Mouse (Mus musculus): ENCODE measurements around the gene Cd68.

Cd68 gene

DNA sequence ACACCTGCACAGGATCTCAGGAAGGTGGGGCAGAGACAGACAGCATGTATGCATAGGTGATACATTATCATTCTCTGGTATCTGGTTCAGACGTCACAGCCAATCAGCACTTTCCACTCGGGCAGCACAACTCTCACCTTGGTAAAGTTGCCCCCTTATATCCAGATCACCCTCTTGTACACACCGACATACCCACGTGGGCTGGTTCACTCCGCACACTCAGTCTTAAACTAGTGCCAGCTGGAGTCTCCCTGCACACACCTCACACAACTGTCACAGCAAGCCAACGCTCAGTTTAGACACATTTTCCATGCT lies 29.1 kb upstream of the Cd68 start:
- in situ Hi-C loops (cut with MboI, MseI), result no loop called here

DNA sequence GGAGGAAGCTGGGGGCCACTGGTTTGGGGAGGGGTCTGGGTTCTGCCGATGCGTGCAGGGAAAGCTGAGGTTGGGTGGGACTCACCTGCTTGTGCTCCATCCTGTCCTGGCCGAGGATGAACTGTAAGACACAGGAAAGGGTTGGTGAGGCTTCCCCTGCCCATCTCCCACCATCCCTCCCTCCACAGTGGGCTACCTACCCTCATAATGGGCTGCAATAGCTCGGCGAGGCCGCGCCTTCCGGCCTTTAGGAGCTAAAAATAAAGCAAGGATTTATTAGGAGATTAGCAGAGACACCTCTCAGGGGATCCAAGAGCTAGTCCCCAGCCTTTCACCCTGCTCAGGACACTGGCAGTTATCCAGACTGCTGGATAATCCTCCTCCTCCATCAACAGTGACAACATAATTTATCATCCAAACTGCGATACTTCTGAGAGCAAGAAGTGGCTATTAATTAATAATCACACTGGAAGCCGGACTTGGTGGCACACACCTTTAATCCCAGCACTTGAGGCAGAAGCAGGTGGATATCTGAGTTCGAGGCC lies 27.5 kb upstream of the Cd68 start:
- in situ Hi-C loops (cut with MboI, MseI), result loop anchor here in 1 of 2 experiments (5.0 kb wide), 1 partner anchor 49 kb away; no protein-coding TSS in a partner anchor

DNA sequence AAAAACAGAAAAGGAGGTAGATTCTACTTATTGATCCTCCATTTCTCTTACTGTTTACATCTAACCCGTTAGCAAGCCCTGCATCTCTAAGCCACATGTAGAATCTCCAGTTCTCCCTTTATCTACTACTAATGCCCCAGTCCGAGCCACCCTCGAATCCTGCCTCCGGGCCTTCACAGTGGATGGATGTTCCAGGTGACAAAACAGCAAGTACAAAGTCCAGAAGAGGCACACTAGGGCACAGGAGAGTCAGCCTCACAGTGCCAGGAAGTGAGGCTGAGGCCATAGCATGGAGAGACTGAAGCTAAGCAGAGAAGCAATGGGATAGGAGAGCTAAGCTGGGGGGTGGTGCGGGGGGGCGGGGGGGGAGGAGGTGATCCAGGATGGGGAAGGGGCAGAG lies 26.9 kb upstream of the Cd68 start:
- in situ Hi-C loops (cut with MboI, MseI), result loop anchor here in 1 of 2 experiments (5.0 kb wide), 1 partner anchor 49 kb away; no protein-coding TSS in a partner anchor

DNA sequence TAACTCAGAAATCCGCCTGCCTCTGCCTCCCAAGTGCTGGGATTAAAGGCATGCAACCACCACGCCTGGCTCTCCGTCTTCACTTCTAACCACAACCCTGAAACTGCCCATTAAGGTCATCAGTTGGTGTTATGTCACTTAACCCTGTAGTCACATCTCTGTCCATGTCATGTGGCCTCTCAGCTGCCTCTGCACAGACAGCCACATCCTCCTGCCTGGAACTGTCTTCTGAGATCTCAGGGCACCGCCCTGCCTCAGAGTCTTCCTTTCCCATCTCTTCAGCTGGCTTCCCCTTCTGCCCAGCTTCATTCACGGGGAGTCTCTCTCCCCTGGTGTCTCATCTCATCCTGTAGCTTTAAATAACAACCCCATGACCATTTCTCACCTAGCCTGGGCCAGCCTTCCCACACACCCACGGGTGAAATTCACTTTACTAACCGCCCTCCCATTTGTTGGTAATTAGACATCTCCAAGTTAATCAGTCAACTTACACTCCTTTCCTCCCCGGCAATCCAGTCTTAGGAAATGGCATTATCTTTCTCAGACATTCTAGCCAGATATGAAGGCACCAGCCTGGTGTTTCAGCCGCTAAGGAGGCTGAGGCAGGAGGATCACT lies 26.4 kb upstream of the Cd68 start:
- in situ Hi-C loops (cut with MboI, MseI), result loop anchor here in 1 of 2 experiments (5.0 kb wide), 1 partner anchor 50 kb away; no protein-coding TSS in a partner anchor

DNA sequence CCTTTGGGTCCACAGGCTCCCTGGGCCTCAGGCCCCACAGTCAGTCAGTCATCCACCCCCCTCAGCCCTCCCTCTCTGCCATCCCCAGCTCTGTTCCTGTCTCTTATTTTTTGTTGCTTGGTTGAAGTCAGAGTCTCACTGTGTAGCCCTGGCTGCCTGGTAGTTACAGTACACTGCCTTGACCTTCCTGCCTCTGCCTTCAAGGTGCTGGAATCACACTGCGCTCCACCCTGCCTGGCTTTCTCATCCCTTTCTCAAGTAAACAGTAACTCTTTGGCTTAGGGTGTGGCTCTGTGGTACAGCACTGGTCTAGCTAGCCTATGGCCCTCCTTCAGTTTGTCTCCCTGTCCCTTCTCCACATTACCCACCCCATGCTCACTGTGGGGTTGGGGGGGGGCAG lies 23.9 kb upstream of the Cd68 start:
- in situ Hi-C loops (cut with MboI, MseI), result loop anchor here (5.0 kb wide), 2 partner anchors 52 to 187 kb away; partner anchors contain the start of gene Tmem95 (in 1 of the 2)

DNA sequence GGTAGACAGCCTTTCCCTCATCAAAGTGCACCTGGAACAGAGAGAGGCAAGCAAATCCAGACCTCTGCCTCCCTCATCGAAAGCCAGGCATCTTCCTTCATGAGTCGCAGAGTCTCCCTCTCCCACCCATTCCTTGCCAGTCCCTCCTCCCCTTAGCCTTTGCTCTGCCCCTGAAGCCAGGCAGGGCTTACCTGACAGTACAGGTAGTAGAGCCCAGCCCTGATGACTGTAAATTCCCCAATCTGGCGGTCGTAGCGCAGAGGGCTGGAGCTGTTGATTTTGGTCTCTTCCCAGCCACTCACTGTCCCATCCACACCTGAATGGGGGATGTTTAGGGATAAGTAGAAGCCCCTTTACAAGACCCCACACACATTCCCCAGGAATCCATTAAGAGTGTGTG lies 21.1 kb upstream of the Cd68 start:
- in situ Hi-C loops (cut with MboI, MseI), result loop anchor here in 1 of 2 experiments (5.0 kb wide), 1 partner anchor 190 kb away; the partner anchor contains the start of gene Tmem95

DNA sequence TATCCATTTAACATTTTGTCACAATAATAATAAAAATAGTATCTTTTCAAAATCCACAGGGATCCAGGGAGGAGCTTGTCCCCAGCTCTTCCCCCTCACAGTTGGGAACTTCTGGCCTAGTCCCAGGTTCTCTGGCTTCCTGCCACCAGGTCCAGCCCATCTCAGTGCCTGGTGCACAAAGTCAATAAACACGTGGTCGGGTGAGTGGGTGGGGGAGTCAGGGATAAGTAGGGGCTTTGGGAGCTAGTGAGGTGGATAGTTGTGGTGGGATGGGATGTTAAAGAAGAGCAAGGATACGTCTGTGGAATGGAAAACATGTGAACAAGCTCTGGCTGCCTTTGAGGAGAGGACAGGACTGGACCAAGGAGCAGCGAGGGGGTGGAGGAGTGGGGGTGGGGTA lies 20.4 kb upstream of the Cd68 start:
- in situ Hi-C loops (cut with MboI, MseI), result loop anchor here in 1 of 2 experiments (5.0 kb wide), 1 partner anchor 191 kb away; the partner anchor contains the start of gene Tmem95

DNA sequence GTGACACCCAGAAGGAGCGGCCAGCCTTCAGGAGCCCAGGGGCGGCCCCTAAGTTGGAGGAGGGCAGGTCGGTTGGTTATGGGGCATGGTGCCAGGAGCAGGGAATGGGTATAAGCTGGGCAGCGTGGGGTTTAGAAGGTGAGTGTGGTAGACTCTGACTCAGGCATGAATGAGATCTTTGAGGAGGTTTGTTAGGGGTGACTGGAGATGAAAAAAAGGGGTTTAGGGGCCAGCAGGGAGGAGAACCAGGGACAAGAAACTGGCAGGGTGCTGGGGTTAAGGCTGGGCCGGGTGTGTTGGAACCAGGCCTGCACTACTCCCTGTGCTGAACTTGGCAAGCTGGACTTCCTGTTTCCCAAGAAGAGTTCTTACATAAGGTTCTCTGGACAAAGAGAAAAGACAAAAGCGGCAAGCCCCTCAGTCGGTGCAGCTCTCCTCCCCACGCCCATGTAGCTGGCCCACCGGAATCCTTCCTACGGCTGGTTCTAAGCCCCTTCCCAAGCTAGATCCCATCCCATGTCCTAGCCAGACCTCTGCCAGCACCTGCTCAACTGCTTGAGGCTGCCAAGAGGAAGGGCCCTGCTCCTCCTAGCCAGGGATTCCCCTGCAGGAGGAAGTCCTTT lies 19.7 kb upstream of the Cd68 start, which contains the start of gene Tnfsf13:
Gene Tnfsf13, minus strand, starts transcription at position 259 of the 623 bp plus-strand sequence.
- in situ Hi-C loops (cut with MboI, MseI), result loop anchor here in 1 of 2 experiments (5.0 kb wide), 1 partner anchor 192 kb away; the partner anchor contains the start of gene Tmem95

DNA sequence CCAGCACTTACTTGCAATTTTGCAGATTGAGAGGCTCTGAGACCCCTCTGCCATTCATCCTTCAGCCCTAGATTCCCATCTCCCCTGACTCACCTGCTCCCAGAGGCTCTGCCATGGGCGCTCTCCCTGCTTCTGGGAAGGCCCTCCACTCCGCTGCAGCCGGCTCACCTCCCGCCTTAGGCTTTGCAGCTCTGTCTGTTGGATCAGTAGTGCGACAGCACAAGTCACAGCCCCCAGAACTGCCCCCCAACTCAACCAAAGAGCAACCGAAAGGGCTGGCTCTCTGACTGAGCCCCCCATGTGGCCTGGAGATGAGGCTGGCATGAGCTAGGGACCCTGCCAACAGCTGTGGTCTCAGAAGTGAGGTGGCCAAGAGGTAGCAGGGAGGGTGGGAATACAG lies 19.0 kb upstream of the Cd68 start:
- in situ Hi-C loops (cut with MboI, MseI), result loop anchor here in 1 of 2 experiments (5.0 kb wide), 1 partner anchor 192 kb away; the partner anchor contains the start of gene Tmem95

DNA sequence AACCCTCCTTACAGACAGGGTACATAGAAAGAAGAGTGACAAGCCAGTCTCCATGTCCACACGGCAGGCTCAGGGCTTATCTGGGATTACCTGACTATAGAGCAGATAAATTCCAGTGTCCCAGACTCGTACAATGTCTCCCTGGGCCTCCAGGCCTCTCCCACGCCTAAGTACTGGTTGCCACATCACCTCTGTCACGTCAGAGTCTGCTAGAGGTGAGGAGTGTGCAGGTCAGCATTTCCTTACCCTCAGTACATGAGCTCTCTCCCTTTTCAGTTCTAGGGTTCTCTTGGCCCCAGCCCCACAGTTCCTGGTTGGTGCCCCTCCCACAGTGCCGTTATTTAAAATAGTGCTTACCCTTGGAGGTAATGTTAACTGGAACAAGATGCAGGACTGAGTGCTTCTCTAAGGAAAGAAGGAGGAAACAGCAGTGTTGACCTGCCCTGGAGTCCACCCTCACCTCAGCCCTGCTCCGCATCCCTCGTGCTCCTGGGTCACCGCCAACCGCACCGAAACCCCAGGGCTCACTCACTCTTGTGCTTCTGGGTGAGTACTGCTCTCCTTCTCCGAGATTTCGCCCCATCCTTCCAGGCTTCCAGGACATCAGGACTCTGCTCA lies 18.3 kb upstream of the Cd68 start:
- in situ Hi-C loops (cut with MboI, MseI), result no loop called here

DNA sequence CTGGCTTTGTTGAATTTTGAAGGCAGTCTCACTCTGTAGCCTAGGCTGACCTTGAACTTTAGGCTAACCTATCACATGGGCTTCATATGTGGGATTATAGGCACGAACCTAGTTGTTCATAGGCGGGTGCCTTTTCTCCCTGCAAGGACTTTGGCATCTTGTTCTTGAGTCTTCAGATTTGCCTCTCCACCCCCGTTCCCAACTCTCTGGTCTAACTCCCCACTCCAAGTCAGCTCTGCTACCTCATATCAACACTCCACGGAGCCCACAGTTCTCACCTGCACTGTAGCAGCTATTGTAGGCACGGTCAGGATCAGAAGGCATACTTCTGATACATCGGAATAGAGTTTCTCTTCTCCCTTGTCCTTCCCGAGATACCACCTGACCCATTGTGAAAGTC lies 17.6 kb upstream of the Cd68 start:
- in situ Hi-C loops (cut with MboI, MseI), result no loop called here

DNA sequence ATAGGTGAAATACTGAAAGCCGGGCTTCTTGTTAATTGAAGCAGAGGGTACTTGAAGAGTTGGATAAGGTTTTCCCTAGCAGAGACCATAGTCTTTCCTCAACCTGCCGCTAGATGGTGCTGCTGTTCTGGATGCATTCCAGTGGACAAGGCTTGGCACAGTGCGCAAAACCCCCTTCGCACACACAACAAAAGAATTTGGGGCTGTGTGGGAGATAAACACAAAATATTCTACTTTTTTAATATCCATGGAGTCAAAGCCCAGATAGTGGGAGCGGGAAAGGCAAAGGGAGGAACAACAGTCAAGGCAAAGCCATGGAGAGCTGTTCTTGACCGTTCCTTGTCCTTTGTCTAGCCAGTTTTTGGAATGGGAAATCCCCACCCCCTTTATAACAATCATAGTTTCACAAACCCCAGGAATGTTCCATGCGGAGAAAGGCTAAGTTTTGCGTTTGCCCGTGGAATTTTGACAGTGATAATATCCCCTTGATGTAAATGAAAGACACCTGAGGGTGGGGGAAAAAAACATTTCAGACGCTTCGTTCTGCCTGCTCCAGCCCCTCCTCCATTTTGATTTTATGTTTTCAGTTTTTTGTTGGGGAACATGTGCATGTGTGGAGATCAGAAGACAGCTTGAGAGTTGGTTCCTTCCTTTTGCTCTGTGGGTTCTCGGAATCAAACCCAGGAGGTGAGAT lies 17.0 kb upstream of the Cd68 start:
- in situ Hi-C loops (cut with MboI, MseI), result no loop called here

DNA sequence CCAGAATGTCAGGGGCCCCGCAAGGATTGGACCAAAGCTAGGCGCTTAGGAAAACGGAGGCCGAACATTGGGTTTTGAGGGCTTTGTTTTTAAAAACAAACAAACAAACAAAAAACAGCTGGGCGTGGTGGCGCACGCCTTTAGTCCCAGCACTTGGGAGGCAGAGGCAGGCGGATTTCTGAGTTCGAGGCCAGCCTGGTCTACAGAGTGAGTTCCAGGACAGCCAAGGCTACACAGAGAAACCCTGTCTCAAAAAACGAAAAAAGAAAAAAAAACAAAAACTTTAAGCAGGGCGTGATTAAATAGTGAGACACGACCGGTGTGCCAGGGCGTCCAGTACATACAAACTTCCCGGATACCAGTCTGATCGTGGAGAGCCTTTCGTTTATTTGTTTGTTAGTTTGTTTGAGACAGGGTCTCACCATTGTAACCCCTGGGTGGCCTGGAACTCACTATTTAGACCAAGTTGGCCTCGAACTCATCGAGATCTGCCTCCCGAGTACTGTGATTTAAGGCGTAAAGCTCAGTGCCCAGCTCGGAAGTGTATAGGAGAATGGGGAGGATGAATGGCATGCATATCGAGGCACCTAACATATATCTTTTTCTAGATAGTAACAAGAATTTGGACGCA lies 16.4 kb upstream of the Cd68 start:
- in situ Hi-C loops (cut with MboI, MseI), result no loop called here

DNA sequence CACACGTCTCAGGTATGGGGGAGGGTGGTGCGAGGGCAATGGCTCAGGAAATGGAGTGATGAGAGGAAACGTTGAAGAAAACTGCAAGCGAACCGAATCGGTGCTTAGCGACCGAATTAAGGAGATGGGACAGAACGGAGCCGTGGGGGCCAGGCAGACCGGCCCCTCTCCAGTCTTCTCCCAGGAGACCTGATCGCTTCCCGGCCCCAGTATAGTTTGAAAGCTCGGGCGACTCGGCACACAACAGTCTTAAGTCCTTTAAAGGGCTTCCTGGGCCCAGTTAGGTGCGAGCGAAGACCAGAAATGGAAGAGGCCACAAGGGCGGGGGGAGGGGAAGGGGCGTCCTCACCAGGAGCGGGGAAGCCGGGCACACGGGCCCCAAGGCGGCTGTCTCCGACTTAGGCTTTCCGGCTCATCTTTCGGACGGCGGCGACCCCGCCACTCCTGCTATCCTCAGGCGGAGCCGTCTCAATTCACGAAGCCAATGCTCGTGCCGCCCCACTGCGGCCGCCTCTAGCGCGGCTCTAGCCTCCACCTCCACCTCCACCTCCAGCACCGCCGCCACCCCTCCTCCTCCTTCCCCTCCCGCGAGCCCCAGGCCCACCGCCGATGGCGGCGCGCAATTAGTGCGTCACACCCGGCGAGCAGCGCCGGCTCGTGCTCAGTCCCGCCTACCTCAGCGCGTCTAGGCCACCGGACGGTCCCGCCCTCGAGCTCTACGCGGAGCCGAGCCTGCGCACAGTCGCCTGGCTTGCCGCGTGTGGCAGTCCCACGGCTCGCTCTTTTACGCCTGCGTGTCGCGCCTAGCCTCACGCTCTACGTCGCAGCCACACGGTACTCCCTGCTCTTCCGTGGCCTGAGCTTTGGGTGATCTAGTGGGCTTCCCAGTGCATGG lies 15.6 kb upstream of the Cd68 start, which contains the start of gene Senp3:
Gene Senp3, minus strand, starts transcription at position 771 of the 895 bp plus-strand sequence.
- in situ Hi-C loops (cut with MboI, MseI), result no loop called here

DNA sequence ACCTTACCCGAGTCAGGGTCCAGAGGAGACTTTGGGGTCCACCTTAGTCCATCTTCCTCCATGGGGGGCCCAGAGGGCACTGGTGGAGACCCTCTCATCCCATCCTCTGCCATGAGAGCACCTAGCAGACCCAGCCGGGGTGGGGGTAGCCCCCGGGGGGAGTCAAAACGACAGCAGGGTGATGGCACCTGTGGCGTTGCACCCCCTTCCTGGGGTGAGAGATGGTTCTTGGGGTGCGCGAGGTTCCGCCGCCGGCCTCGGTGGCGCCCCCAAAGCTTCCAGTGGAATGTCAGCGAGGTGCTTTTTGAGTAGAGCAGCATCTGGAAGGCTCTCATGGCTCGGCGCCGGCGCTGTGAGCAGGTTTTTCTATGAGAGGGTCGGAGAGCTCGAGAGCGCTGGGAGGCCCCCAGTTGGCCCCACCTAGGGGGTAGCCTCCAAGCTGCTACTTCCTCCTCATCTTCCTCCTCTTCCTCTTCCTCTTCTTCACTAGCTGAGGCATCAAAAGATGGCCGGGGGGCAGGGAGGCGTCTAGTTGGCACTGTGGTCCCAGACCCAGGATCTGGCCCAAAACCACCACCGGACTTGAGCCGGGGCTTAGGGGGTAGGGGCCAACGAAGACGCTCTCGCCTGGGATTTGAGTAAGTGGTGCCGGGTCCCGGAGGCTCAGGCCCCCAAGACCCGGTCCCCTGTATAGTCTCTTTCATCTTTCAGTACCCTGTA lies 14.3 kb upstream of the Cd68 start:
- in situ Hi-C loops (cut with MboI, MseI), result no loop called here

DNA sequence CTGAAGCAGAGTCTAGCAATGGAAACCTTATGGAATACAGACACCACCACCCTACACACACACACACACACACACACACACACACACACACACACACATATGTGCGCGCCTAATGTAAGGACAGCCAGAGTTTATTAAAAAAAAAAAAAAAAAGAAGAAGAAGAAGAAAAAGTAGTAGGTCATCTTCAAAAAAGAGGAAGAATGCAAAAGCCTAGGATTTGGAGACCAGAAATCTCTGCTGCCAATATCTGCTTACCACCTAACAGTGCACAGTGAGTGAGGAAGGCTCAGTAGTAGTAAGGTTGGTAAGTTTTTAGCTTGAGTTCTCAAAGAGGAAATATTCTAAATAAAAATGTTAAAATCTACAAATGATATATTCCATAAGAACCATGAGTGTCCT lies 13.2 kb upstream of the Cd68 start:
- in situ Hi-C loops (cut with MboI, MseI), result no loop called here

DNA sequence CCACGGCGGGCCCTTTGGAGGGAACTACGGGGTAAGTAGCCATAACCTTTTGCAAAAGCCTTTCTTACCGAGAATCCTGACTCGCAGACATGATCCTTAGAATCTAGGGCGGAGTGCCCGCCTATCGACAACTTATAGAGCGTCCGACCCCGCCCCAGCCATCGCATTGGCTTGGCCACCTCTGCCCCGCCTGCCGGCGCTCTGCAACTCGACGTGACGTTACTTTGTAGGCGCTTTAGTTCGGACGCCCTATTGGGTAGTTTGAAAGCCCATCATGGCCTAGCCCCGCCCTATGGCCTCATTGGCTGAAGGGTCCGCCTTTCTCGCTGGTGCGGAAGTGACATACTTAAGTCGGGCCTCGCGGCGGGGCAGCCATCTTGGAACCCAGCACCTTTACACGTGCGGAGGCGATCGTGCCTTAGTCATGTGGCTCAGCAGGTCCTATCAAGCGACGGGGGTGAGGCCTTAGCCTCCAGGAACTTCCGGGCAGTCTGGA lies 6.3 kb upstream of the Cd68 start, which contains the start of gene Eif4a1:
Gene Eif4a1, minus strand, starts transcription at position 213 of the 496 bp plus-strand sequence.
- in situ Hi-C loops (cut with MboI, MseI), result loop anchor here in 1 of 2 experiments (5.0 kb wide), 1 partner anchor 570 kb away; no protein-coding TSS in a partner anchor

DNA sequence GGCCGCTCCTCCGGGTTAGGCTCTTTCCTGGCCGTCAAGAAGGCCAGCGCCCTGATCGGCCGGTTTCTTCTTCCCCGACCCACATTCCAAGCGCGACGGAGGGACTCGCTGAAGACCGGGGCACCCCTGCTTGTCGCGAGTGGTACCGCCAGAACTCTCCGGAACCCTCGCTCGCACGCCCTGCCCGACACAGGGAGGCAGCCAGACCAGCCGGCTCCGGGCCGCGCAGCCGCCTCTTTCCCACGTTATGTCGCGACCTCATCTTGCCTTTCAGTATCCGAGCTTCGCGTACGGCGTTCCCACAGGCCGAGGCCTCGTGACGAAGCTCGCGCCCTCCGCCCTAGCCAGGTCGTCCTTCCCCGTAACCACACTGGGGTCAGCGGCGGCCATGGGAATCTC lies 5.8 kb upstream of the Cd68 start:
- in situ Hi-C loops (cut with MboI, MseI), result loop anchor here in 1 of 2 experiments (5.0 kb wide), 1 partner anchor 569 kb away; no protein-coding TSS in a partner anchor

All from T-helper 17 cell (primary cell).